Mouse (Mus musculus): ENCODE measurements at regions not wholly inside any gene's neighbourhood (a gene's known extent, or its start where the extent isn't known, plus 50 kb on each side); places are given as distances from the start of the nearest gene placed in this dataset.

DNA sequence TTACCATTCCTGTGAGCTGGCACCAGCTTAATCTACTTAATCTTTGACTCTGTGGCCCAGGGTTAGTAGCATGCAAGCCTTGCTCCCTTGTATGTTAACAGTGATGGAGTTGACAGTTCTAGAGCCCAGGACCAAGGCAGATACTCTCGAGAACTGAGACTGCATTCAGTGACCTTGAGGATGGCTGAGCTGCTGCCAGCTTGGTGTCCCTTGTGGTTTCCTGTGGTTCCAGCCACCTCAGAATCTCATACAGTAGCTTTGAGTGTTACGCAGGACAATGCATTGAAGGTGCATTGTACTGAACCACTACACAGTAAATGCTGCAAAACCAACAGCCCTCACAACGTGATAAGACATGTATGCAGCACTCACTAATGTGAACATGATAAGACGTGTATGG is 90.6 kb downstream of the Zfp706 start:
- no peak for DNase-seq

- DNase-seq, result no peak
Measured at GRCm38 (mm10) chr15:36914239-36915100, 93.1 kb downstream of the Zfp706 start.

DNA sequence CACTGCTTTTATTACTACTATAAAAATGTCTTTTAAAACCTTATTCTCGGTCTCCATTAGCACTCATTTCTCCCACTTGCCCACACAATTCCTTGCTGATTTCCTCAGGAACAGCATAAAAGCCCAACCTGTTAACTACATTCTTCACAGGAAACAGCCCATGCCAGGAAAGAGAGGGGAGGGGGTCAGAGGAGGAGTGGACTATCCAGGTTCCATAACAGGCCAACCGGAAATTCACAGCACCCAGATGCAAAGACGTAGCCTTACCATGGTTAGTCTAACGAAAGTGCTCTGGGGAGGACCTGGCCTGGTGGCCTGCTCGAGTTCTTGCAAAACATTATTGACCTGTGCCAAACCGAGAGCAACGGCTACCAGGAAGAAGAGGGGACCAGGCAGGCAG is 94.3 kb downstream of the Zfp706 start:
- DNase-seq, result no peak

DNA sequence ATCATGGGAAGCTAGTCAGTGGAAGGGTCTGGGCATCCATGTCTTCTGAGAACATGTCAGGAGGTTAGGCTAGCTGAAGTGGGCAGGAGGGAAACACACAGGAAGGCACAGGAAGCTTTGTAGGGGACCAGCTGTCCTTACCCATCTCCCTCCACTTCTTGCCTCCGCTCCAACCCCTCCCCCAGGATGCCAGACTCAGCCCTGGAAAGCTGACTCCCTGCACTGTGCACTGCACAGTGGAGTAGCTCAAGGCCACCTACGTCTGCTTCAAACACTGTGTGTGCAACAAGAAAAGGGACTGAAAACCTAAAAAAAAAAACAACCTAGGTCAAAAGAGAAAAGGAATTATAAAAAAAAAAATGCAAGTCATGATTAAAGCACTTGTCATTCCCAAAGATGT is 97.3 kb downstream of the Zfp706 start:
- DNase-seq, result no peak

- DNase-seq, result no peak
Measured at GRCm38 (mm10) chr15:36909494-36909893, 98.1 kb downstream of the Zfp706 start.

GRCm38 (mm10) chr15:36906789-36907188 is 100.8 kb downstream of the Zfp706 start:
- DNase-seq, result no peak

- no peak for DNase-seq
Measured at GRCm38 (mm10) chr15:36906052-36906451, 101.5 kb downstream of the Zfp706 start.

DNA sequence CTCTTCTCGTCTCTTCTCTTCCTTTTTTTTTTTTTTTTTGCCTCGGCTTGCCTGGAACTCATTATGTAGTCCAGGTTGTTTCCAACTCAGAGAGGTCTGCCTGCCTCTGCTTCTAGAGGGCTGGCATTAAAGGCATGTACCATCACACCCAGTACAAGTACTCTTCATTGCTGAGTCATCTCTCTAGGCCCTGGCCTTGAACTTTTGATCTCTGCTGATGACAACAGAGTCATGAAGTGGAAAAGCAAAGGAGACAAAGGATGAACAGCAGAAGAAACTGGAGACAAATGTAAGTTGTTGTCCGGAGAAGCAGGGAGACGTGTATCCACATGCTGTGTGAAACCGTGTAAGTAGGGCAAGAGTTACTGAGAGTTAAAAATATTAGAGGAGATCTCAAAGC is 103.7 kb downstream of the Zfp706 start:
- no peak for DNase-seq

DNA sequence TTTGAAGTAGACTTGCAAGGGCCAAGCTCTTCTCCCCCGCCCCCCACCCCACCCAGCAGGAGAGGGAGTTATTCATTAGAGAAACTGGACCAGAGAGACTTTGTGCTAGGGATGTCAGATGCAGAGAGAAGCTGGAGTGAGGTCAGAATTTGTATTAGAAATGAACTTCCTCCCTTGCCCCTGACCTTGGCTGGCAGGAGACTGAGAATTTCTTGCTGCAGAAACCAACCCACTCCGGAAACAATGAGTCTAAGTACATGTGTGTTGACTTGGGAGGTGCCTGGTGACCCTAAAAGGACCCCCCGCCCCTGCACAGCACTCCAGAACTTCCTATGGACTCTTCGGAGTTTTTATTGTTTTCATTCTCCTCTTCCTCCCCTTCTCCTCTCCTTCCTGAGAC is 104.3 kb downstream of the Zfp706 start:
- no peak for DNase-seq

GRCm38 (mm10) chr15:36901830-36902285 is 105.7 kb downstream of the Zfp706 start:
- peak; percentile 58 for DNase-seq

GRCm38 (mm10) chr15:36901350-36901749 is 106.2 kb downstream of the Zfp706 start:
- DNase-seq, result no peak

DNA sequence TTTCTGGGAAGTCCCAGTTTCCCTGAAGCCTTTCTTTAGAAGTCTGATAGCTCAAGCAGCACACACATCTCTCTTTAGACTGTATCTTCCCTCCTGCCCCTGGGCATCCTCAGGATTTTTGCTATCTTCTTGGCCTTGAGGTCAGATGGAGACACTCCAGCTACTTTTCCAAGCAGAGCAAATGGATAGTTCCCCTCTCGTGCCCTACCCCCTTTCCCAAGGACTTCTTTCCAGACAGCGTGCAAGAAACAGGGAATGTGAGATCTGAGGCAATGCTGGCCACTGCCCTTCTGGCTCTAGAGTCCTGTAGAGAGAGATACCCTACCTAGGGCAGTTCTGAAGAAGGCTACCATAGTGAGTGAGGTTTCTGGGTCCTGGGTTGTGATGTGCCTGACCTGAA is 106.6 kb downstream of the Zfp706 start:
- no peak for DNase-seq

DNA sequence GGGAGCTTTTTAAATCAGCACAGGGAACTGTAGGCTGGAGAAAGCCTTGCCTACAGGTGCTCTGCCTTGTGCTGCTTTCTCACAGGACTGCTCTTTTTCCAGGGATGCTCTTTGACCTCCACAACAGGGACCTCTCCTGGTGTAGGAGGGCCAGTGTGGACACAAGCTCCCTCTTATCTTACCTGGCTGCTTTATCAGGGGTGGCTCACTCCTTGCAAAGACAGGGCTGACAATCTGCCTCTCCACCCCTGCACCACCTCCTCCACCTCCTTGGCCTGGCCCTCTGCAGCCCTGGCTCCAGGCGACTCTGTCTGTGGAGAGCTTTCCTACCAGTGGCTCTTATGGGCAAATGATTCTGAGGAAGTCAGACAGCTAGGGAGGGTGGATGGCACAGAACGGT is 107.7 kb downstream of the Zfp706 start:
- no peak for DNase-seq

- no peak for DNase-seq
Measured at GRCm38 (mm10) chr15:36898857-36899523, 108.6 kb downstream of the Zfp706 start.

DNA sequence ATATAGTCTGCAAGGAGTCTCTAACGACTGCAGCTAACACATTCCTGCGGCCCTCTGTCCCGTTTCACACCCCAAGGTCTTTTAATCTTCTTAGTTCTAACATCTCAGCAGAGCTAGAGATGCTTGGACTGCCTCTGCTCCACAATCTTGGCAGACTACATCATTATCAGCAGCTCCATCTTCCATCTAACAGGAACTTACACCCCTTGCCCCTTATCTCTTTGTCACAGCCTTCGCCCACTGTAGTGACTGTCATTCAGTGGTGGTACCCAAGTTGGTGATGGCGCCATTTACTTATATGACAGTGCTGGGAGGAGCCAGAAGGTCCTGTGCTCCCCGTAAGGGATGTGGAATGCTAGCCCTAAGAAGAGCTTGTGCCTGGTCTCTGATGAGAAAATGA is 109.2 kb downstream of the Zfp706 start:
- no peak for DNase-seq

- no peak for DNase-seq
Measured at GRCm38 (mm10) chr15:36896265-36896664, 111.3 kb downstream of the Zfp706 start.

- DNase-seq, result no peak
Measured at GRCm38 (mm10) chr15:36895031-36895430, 112.5 kb downstream of the Zfp706 start.

GRCm38 (mm10) chr15:36893407-36893969 is 114.1 kb downstream of the Zfp706 start:
- peak; percentile 26 for DNase-seq

GRCm38 (mm10) chr15:36892576-36893205 is 114.9 kb downstream of the Zfp706 start:
- DNase-seq, result peak; percentile 83

DNA sequence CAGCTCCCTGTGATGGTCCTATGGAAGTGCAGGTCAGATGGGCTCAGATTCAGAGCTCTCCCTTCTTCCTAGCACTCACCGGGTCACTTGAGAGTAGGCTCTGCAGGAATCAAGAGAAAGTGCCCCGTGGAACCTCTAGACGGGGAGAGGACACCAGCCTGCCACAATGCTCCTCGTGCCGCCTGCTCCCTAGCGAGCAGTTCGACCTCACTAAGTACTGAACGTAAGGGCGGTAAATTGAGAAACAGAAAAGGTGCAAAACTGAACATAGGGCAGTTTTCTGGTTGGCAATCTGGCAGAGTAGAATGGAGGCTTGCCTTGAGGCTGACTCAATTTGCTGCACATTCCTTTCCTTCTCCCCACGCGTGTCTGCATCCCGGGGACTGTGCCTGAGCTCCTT is 115.7 kb downstream of the Zfp706 start:
- peak; percentile 44 for DNase-seq

GRCm38 (mm10) chr15:36891296-36891695 is 116.3 kb downstream of the Zfp706 start:
- no peak for DNase-seq

- no peak for DNase-seq
Measured at GRCm38 (mm10) chr15:36889072-36889471, 118.5 kb downstream of the Zfp706 start.

DNA sequence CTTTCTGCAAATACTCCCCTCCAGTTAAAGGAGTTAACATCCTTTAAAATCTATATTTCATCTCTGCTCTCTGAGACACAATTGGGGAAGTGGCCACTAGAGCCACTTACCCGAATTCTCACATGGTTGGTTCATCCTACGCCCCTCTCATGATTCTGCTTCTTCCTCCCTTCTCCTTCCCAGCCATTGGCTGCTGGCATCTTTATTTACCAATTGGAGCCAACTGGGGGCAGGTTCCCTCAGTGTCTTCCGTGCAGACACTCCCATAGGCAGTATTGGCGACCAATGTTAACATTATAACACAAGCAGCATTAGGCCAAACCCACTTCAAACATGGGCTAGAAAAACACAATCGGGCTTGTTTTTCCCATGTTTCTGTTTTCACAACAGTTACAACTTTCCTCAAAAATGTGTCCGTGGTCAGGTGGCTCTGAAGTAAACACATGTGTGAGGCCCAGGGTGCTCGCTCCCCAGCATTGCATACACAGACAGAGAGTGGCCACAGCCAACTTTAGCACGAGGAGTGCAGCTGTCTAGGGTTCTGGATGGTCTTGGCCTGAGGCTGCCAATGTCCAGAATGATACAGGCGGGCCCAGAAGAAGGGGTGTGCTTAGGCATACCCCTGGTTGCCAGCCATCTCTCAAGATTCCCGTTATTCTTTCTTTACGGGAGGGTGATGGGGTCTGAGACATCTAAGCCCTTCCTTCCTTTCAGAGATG is 119.1 kb downstream of the Zfp706 start:
- no peak for DNase-seq

Measured in cerebellum, adult 11-12 months (tissue).